21 mouse cellular contexts compared by ENCODE assay signal in the genomic region with DNA sequence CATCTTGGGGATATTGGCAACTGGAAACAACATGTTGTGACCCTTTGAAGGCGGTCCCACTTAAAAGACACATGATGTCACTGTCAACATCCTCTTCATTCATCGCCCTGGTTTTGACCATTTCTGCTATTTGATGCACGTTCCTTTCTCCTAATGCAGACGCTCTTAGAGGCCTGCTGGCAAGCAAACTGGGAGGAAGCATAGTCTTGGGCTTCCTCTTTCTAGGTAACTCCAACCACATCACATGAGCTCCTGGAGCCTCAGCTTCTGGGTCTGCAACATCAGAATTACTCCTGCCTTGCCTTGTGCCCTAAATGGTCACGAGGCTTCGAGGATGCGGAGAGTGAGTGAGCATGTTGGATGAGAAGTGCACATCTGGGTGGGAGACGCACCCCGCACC. TPM values are rescaled to one million over a fixed set of nuclear protein-coding genes. Genes with fewer than 3 reads are reported as not detected.
DNase-seq lines count a peak whose midpoint lies in the region; ATAC-seq and TF ChIP-seq lines count a peak whose summit lies in the region.
"Had no signal": no experiment of that assay in that cellular context is flagged by ENCODE, and none has a peak within 500 bp of the region (broad histone marks: within the 10 kb centered on the region; RNA-seq: fewer than 3 reads in every experiment).

No protein-coding gene starts in this region.

- no peaks in the 10 kb centered on the region for H3K27me3 ChIP-seq in heart, embryonic 13.5 days (replicated peaks)
- H3K27me3 ChIP-seq in G1E (ENCODE audit: insufficient read depth, low read length), result 0 out of 2 replicates have a peak, but pooled peaks cover 6% of the 10 kb centered on the region
- no peaks in the 10 kb centered on the region for H3K27me3 ChIP-seq in forebrain, embryonic 14.5 days (replicated peaks; ENCODE audit: control insufficient read depth, insufficient read depth, low read length)
- H3K27me3 ChIP-seq: embryonic facial prominence, embryonic 12.5 days; forebrain, embryonic 13.5 days; limb, embryonic 13.5 days; midbrain, embryonic 13.5 days; neural tube, embryonic 15.5 days had no signal

- no peak overlapping the region for H3K4me3 ChIP-seq in heart, embryonic 13.5 days
- H3K4me3 ChIP-seq in G1E (ENCODE audit: low read depth, low read length), result no peak overlapping the region
- no peak overlapping the region for H3K4me3 ChIP-seq in forebrain, embryonic 14.5 days (ENCODE audit: low read depth, low read length)
- H3K4me3 ChIP-seq: embryonic facial prominence, embryonic 12.5 days; erythroblast, embryonic 14.5 days; forebrain, embryonic 13.5 days; limb, embryonic 13.5 days; midbrain, embryonic 13.5 days; myocyte; neural tube, embryonic 15.5 days had no signal

- peak overlapping the region; percentile 28; the same call in 1 of the 2 replicates for H3K9ac ChIP-seq in heart, embryonic 13.5 days
- H3K9ac ChIP-seq in forebrain, embryonic 14.5 days (ENCODE audit: low read length), result no peak overlapping the region
- H3K9ac ChIP-seq: embryonic facial prominence, embryonic 12.5 days; forebrain, embryonic 13.5 days; limb, embryonic 13.5 days; midbrain, embryonic 13.5 days; neural tube, embryonic 15.5 days had no signal

- WGBS in heart, embryonic 13.5 days, result 75% methylated on average over 9 of the region's 9 CpGs
- WGBS in forebrain, embryonic 14.5 days, result 96% methylated on average over 9 of the region's 9 CpGs

- H3K27ac ChIP-seq in heart, embryonic 13.5 days (replicated peaks), result peak overlapping the region; percentile 43
- H3K27ac ChIP-seq in forebrain, embryonic 14.5 days (ENCODE audit: low read depth, low read length), result no peak overlapping the region
- H3K27ac ChIP-seq: embryonic facial prominence, embryonic 12.5 days; forebrain, embryonic 13.5 days; limb, embryonic 13.5 days; midbrain, embryonic 13.5 days; neural tube, embryonic 15.5 days had no signal

- no peaks in the 10 kb centered on the region for H3K9me3 ChIP-seq in heart, embryonic 13.5 days
- H3K9me3 ChIP-seq in G1E (replicated peaks), result no peaks in the 10 kb centered on the region
- H3K9me3 ChIP-seq in forebrain, embryonic 14.5 days (replicated peaks; ENCODE audit: control insufficient read depth, low read length), result no peaks in the 10 kb centered on the region
- H3K9me3 ChIP-seq: embryonic facial prominence, embryonic 12.5 days; forebrain, embryonic 13.5 days; limb, embryonic 13.5 days; midbrain, embryonic 13.5 days; neural tube, embryonic 15.5 days had no signal

- ATAC-seq in heart, embryonic 13.5 days (ENCODE audit: extremely low read depth, insufficient number of reproducible peaks, low FRiP score, low TSS enrichment), result no peak
- ATAC-seq in G1E (ENCODE audit: extremely low read depth, insufficient number of reproducible peaks, low FRiP score, poor library complexity, severe bottlenecking), result no peak
- ATAC-seq in common myeloid progenitor, adult 5-6 weeks (replicated peaks; ENCODE audit: low read depth, poor library complexity, severe bottlenecking), result peak; percentile 77
- no peak for ATAC-seq in forebrain, embryonic 14.5 days
- ATAC-seq: forebrain, embryonic 13.5 days; hindbrain, embryonic 16.5 days; intestine, postnatal 0 days; midbrain, embryonic 13.5 days had no signal

- peaks cover 55% of the 10 kb centered on the region for H3K36me3 ChIP-seq in heart, embryonic 13.5 days
- H3K36me3 ChIP-seq in G1E (replicated peaks), result peaks cover 79% of the 10 kb centered on the region
- H3K36me3 ChIP-seq in forebrain, embryonic 14.5 days (ENCODE audit: control insufficient read depth, insufficient read depth, low read length), result no peaks in the 10 kb centered on the region
- H3K36me3 ChIP-seq: embryonic facial prominence, embryonic 12.5 days; limb, embryonic 13.5 days; midbrain, embryonic 13.5 days; neural tube, embryonic 15.5 days had no signal

- peaks cover 91% of the 10 kb centered on the region for H3K4me1 ChIP-seq in heart, embryonic 13.5 days
- H3K4me1 ChIP-seq in G1E (ENCODE audit: insufficient read depth, low read depth, low read length), result peaks cover 24% of the 10 kb centered on the region
- H3K4me1 ChIP-seq in forebrain, embryonic 14.5 days (ENCODE audit: control insufficient read depth, insufficient read depth, low read length), result no peaks in the 10 kb centered on the region
- H3K4me1 ChIP-seq: forebrain, embryonic 13.5 days; midbrain, embryonic 13.5 days; neural tube, embryonic 15.5 days had no signal

- no peak for DNase-seq in heart, adult 18-20 months
- peak; percentile 24 for DNase-seq in G1E (ENCODE audit: low spot score)
- DNase-seq in monocyte, adult 2 months (ENCODE audit: low read depth in 1 of 2, low spot score in 2 of 2), result peak; percentile 29 to 48
- DNase-seq in forebrain, embryonic 14.5 days (ENCODE audit: low spot score), result no peak
- no peak for DNase-seq in left cerebral cortex, postnatal 25 days (ENCODE audit: low spot score in 2 of 2)
- DNase-seq: B cell, adult 2 months; cerebellum, adult 9-10 months; heart, postnatal 4 days; lung, postnatal 4 days; right cerebral cortex, postnatal 25 days had no signal

- no peak for TF ChIP-seq CTCF in G1E (IDR thresholded peaks at IDR 0.05; ENCODE audit: low read depth, low read length)

- intact Hi-C loops in left cerebral cortex, postnatal 25 days (cut with DNase I), result loop anchor here (5.0 kb wide), 1 partner anchor 277 kb away; no protein-coding TSS in a partner anchor

- H3K4me2 ChIP-seq in heart, embryonic 13.5 days, result no peak overlapping the region
- H3K4me2 ChIP-seq in forebrain, embryonic 14.5 days (ENCODE audit: low read length), result no peak overlapping the region
- H3K4me2 ChIP-seq: embryonic facial prominence, embryonic 12.5 days; forebrain, embryonic 13.5 days; limb, embryonic 13.5 days; midbrain, embryonic 13.5 days; neural tube, embryonic 15.5 days had no signal

RNA-seq across cellular contexts. Expression of gene Rcsd1, which starts 34.4 kb away (rescaled TPM):
- 83.9 and 95.4 TPM in 2 replicates for polyA plus RNA-seq in heart, embryonic 13.5 days (2015; fragmentation: Nextera tagmentation; extraction: Ambion mirVana)
- total RNA-seq in heart, adult 18-20 months (2021), result 10 to 100 TPM; 66.6 to 67.6 TPM
- total RNA-seq in G1E (2014; fragmentation: Nextera tagmentation) (14.2 and 16.1 TPM in 2 replicates), G1E (2017) (15.8 and 15.9 TPM in 2 replicates)
- 24.9 and 27.3 TPM in 2 replicates for polyA plus RNA-seq in G1E (2012)
- 83.0 and 83.6 TPM in 2 replicates for total RNA-seq in common myeloid progenitor, adult 5-6 weeks (2017)
- polyA plus RNA-seq in forebrain, embryonic 14.5 days (2014; fragmentation: Nextera tagmentation; extraction: Ambion mirVana), result 3.3 and 4.4 TPM in 2 replicates
- 1 to 10 TPM; 4.9 to 6.0 TPM for total RNA-seq in left cerebral cortex, postnatal 25 days (2021)

RNA-seq across cellular contexts. Expression of gene Mpzl1, which starts 40.8 kb away (rescaled TPM):
- polyA plus RNA-seq in heart, embryonic 13.5 days (2015; fragmentation: Nextera tagmentation; extraction: Ambion mirVana), result 106 and 116 TPM in 2 replicates
- 10 to 100 TPM; 12.8 to 13.2 TPM for total RNA-seq in heart, adult 18-20 months (2021)
- total RNA-seq in G1E (2014; fragmentation: Nextera tagmentation) (34.7 and 37.2 TPM in 2 replicates), G1E (2017) (1.6 and 1.9 TPM in 2 replicates)
- 3.4 and 4.0 TPM in 2 replicates for polyA plus RNA-seq in G1E (2012)
- total RNA-seq in common myeloid progenitor, adult 5-6 weeks (2017), result 2.0 and 9.5 TPM in 2 replicates
- polyA plus RNA-seq in forebrain, embryonic 14.5 days (2014; fragmentation: Nextera tagmentation; extraction: Ambion mirVana), result 159 and 160 TPM in 2 replicates
- 10 to 100 TPM; 34.2 to 36.6 TPM for total RNA-seq in left cerebral cortex, postnatal 25 days (2021)

Comparison
In these comparisons a context has a peak if more than half of its experiments do, and no peak if none do; other contexts are left out.
1. DNase-seq: peak in G1E (single experiment) and monocyte, adult 2 months (2 of 2); none in heart, adult 18-20 months (0 of 2), forebrain, embryonic 14.5 days (single experiment) and left cerebral cortex, postnatal 25 days (0 of 2).